Mouse (Mus musculus) kidney, adult 11 months (tissue): ENCODE measurements around the gene A830018L16Rik.
"Not testable (repeated sequence)": the region's sequence is repeated elsewhere in the genome, so short reads cannot be mapped to it uniquely, and the experiment has no call there.

Experiments
- DNase-seq: peaks from one replicate; pipeline ENCODE4 v3.0.0; 2022

The A830018L16Rik gene

GRCm38 (mm10) chr1:11413894-11414556 lies at the start of gene A830018L16Rik:
TSS of gene A830018L16Rik (plus strand) at chr1:11414105.
- peak; percentile 14 for DNase-seq

- no peak for DNase-seq
Measured at GRCm38 (mm10) chr1:11385846-11386245, 28.1 kb upstream of the A830018L16Rik start.

GRCm38 (mm10) chr1:11395408-11395807 lies 18.5 kb upstream of the A830018L16Rik start:
- no peak for DNase-seq

- DNase-seq, result no peak
Measured at GRCm38 (mm10) chr1:11395996-11396736, 17.7 kb upstream of the A830018L16Rik start.

- peak; percentile 2 for DNase-seq
Measured at GRCm38 (mm10) chr1:11401159-11401558, 12.7 kb upstream of the A830018L16Rik start.

GRCm38 (mm10) chr1:11405527-11405926 lies 8.4 kb upstream of the A830018L16Rik start:
- no peak for DNase-seq

GRCm38 (mm10) chr1:11406026-11406425 lies 7.9 kb upstream of the A830018L16Rik start:
- DNase-seq, result no peak

- DNase-seq, result no peak
Measured at GRCm38 (mm10) chr1:11414560-11414959, 655 bp downstream of the A830018L16Rik start.

GRCm38 (mm10) chr1:11427310-11427709 lies 13.4 kb downstream of the A830018L16Rik start:
- DNase-seq, result no peak

- DNase-seq, result no peak
Measured at GRCm38 (mm10) chr1:11458353-11458752, 44.4 kb downstream of the A830018L16Rik start.

- no peak for DNase-seq
Measured at GRCm38 (mm10) chr1:11466325-11466724, 52.4 kb downstream of the A830018L16Rik start.

GRCm38 (mm10) chr1:11467065-11467643 lies 53.2 kb downstream of the A830018L16Rik start:
- no peak for DNase-seq

GRCm38 (mm10) chr1:11492936-11493335 lies 79.0 kb downstream of the A830018L16Rik start:
- DNase-seq, result no peak

GRCm38 (mm10) chr1:11501556-11501955 lies 87.7 kb downstream of the A830018L16Rik start:
- DNase-seq, result no peak

GRCm38 (mm10) chr1:11549810-11550209 lies 135.9 kb downstream of the A830018L16Rik start:
- DNase-seq, result not testable (repeated sequence)

GRCm38 (mm10) chr1:11565309-11565708 lies 151.4 kb downstream of the A830018L16Rik start:
- DNase-seq, result no peak

GRCm38 (mm10) chr1:11566730-11567129 lies 152.8 kb downstream of the A830018L16Rik start:
- DNase-seq, result no peak

GRCm38 (mm10) chr1:11567300-11567885 lies 153.5 kb downstream of the A830018L16Rik start:
- no peak for DNase-seq

GRCm38 (mm10) chr1:11570274-11570673 lies 156.4 kb downstream of the A830018L16Rik start:
- no peak for DNase-seq

- no peak for DNase-seq
Measured at GRCm38 (mm10) chr1:11573462-11573861, 159.6 kb downstream of the A830018L16Rik start.

- no peak for DNase-seq
Measured at GRCm38 (mm10) chr1:11580026-11580425, 166.1 kb downstream of the A830018L16Rik start.

- no peak for DNase-seq
Measured at GRCm38 (mm10) chr1:11588305-11588704, 174.4 kb downstream of the A830018L16Rik start.

GRCm38 (mm10) chr1:11650137-11650536 lies 236.2 kb downstream of the A830018L16Rik start:
- no peak for DNase-seq
